Mouse (Mus musculus): ENCODE measurements around the gene Dpy19l3.

Dpy19l3 gene

DNA sequence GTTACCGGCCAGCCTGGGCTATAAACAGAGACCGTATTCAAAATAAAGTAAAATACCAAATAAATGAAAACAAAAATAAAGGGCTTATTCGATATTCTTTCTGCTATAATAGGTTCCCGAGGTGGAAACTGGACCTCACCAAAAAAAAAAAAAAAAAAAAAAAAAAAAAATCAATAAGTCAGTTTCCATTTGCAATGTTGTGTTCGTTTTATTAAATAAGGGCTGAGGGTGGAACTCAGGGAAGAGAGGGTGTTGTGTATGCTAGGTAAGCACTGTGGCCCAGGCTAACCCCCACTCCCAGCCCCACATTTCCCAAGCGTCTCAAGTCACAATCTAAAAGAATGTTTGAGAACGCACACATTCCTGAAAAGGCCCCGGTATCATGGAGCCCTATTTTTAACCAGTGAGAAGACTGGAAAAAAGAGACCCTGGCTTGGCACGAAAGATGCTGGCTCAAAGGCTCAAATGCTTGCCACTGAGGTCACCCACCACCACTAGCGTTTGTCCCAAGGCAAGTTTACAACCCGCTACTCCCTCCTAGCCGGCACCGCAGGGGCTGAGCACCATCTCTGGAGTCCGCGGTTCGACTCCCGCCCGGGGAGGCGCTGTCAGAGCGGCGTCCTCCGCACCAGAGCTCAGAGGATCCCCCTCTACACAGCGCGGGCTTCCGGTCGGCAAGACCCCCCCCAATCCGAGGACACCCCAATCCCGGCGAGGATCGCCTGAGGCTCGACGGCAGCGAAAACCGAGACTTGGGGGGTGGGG lies 107.8 kb downstream of the Dpy19l3 start:
- in situ Hi-C loops (cut with MboI; ENCODE audit: low sequenced_read_pairs): no loop called here

DNA sequence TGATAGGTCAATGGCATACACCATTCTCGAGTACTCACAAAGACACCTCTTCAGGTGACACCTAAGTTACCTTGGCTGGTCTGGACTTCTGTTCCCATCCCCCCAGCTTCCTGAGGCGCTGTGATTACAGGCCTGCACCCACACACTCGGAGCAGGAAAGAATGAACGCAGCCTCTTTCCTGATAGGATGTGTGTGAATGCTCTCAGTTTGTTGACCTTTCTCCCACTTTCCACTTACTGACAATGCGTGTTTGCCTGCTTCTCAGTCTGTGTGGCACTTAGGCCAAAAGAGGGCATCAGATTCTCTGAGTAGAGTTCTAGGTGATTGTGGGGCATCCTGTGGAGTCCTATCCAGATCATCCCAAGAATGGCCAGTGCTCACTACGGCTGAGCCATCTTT lies 114.2 kb downstream of the Dpy19l3 start:
- in situ Hi-C loops (cut with MboI; ENCODE audit: low sequenced_read_pairs): no loop called here

- in situ Hi-C loops (cut with MboI; ENCODE audit: low sequenced_read_pairs): no loop called here
These were observed 117.4 kb downstream of the Dpy19l3 start for GRCm38 (mm10) chr7:35636874-35637273.

GRCm38 (mm10) chr7:35636229-35636628 lies 118.0 kb downstream of the Dpy19l3 start:
- in situ Hi-C loops (cut with MboI; ENCODE audit: low sequenced_read_pairs): no loop called here

Measured in CH12F3 (cell line).